Mouse (Mus musculus) hindbrain, embryonic 14.5 days (tissue): ENCODE results near the gene Slc25a21. TPM values are rescaled to one million over a fixed set of nuclear protein-coding genes. Genes with fewer than 3 reads are reported as not detected.

Source experiments
- ATAC-seq: fragments of 200-750 bp; cut with Nextera tagmentation; 2 replicates; pipeline ENCODE4 v1.8.0; 2017; ENCODE audit warnings: moderate number of reproducible peaks, mild to moderate bottlenecking, moderate TSS enrichment, moderate library complexity; ENCODE audit not compliant: low FRiP score
- DNase-seq: peaks from one replicate; pipeline ENCODE4 v3.0.0-alpha.2; 2015; ENCODE audit warnings: low spot score
- H3K27ac ChIP-seq: fragments of 300-500 bp; sonication (generic); 2 replicates; pipeline ENCODE4 v1.5.1; 2014; ENCODE audit warnings: mild to moderate bottlenecking, moderate library complexity
- H3K27me3 ChIP-seq: fragments of 300-500 bp; sonication (generic); 2 replicates; pipeline ENCODE4 v1.6.1; 2014; ENCODE audit warnings: mild to moderate bottlenecking, low read length, mixed read lengths; ENCODE audit not compliant: control insufficient read depth, insufficient read depth
- H3K36me3 ChIP-seq: fragments of 300-500 bp; sonication (generic); replicated peaks from 2 replicates; pipeline ENCODE4 v1.6.1; 2014; ENCODE audit not compliant: control insufficient read depth, insufficient read depth
- H3K4me1 ChIP-seq: fragments of 300-500 bp; sonication (generic); replicated peaks from 2 replicates; pipeline ENCODE4 v1.6.1; 2014; ENCODE audit warnings: antibody characterized with exemption, low read length, mixed read lengths; ENCODE audit not compliant: control insufficient read depth, insufficient read depth
- H3K4me2 ChIP-seq: fragments of 300-500 bp; sonication (generic); replicated peaks from 2 replicates; pipeline ENCODE4 v1.6.1; 2014; ENCODE audit warnings: mild to moderate bottlenecking, moderate library complexity
- H3K4me3 ChIP-seq: fragments of 300-500 bp; sonication (generic); replicated peaks from 2 replicates; pipeline ENCODE4 v1.5.1; 2014; ENCODE audit warnings: mild to moderate bottlenecking, low read length
- H3K9ac ChIP-seq: fragments of 300-500 bp; sonication (generic); 2 replicates; pipeline ENCODE4 v1.6.1; 2014
- H3K9me3 ChIP-seq: fragments of 300-500 bp; sonication (generic); 2 replicates; pipeline ENCODE4 v1.6.1; 2016; ENCODE audit warnings: low read length; ENCODE audit not compliant: control insufficient read depth
- WGBS: fragments of 180-500 bp; shearing (Covaris S2); extraction: QIAGEN DNeasy Blood & Tissue Kit; methylation state at CpG from one replicate; pipeline ENCODE4 v1.1.7; 2014; 5-methylcytosine and 5-hydroxymethylcytosine counted together
- polyA plus RNA-seq: library from polyadenylated mRNA; unstranded; fragments of >200 nt; fragmentation: Nextera tagmentation; extraction: Ambion mirVana; gene quantifications from 2 replicates; pipeline ENCODE4 v1.2.1, GENCODE M21; 2014

The Slc25a21 gene
- polyA plus RNA-seq, 1 experiment from 2014 or later = 0.36 TPM

DNA sequence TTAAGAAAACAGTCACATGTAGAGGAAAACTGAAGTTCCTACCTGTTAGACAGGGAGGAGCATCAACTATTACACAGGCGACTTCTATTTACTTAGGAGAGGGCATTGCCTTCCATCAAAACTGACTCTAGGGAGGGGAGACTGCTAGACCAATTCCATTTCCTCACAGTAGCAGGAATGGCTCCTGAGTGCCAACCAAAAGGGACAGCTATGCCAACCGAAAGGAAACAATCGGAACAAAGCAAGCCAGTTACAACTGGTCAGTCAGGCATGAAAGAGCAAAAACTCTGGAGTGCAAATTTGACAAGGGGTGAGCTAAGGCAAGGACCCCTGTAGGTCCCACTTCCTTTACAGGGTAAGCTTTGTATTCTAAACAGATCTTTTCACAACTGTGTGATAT lies 319.5 kb downstream of the Slc25a21 start:
- no peaks in the 10 kb centered on the region for H3K9me3 ChIP-seq
- DNase-seq (no peak), ATAC-seq (no peak)
- WGBS = 38% methylated on average over 3 of the region's 3 CpGs
- H3K4me1 ChIP-seq = no peaks in the 10 kb centered on the region
- no peaks in the 10 kb centered on the region for H3K36me3 ChIP-seq
- H3K27me3 ChIP-seq = no peaks in the 10 kb centered on the region
- no peak overlapping the region for H3K9ac ChIP-seq
- H3K4me3 ChIP-seq = no peak overlapping the region
- H3K27ac ChIP-seq = no peak overlapping the region
- H3K4me2 ChIP-seq = no peak overlapping the region

DNA sequence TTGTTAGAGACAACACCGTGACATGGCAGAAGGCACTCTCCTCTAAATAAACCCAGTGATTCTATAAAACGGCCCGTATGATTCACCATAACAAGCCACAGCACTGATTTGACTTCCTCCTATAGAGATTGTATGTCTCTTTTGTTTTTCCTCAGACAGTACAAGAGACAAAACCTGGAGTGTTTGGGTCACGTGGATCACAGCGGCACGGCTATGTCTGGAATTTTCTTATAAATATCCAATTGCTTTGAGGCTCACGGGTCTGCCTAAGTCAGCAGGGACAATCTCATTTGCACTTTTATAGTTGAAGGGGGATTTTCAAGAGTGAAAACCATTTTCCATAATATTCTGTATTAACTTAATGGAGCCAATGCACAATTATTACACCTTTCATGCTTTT lies 320.7 kb downstream of the Slc25a21 start:
- WGBS = 31% methylated on average over 7 of the region's 7 CpGs
- no peaks in the 10 kb centered on the region for H3K4me1 ChIP-seq
- peak overlapping the region; percentile 23; the same call in 1 of the 2 replicates for H3K4me2 ChIP-seq
- H3K36me3 ChIP-seq = no peaks in the 10 kb centered on the region
- no peak overlapping the region for H3K27ac ChIP-seq
- no peak overlapping the region for H3K9ac ChIP-seq
- H3K4me3 ChIP-seq = no peak overlapping the region
- ATAC-seq (peak; percentile 64; the same call in 1 of the 2 replicates), DNase-seq (no peak)
- no peaks in the 10 kb centered on the region for H3K9me3 ChIP-seq
- H3K27me3 ChIP-seq = no peaks in the 10 kb centered on the region

DNA sequence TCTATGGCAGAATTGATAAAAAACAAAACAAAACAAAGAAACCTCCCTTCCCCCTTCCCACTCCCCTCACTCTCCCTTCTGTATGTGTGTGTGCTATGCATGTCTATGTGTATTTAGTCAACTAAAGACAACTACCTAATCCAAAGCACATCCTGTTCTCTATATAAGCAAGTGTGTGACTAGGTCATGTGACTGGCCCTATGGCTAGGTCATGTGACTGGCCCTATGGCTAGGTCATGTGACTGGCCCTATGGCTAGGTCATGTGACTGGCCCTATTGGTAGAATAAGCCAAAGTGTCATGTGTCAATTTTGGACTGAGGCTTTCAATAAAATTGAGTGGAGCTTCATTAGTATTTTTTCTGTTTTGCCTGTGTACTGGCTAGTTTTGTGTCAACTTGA lies 324.1 kb downstream of the Slc25a21 start:
- H3K4me1 ChIP-seq = no peaks in the 10 kb centered on the region
- H3K27ac ChIP-seq = no peak overlapping the region
- H3K9ac ChIP-seq = no peak overlapping the region
- H3K4me3 ChIP-seq = no peak overlapping the region
- H3K27me3 ChIP-seq = no peaks in the 10 kb centered on the region
- ATAC-seq (no peak), DNase-seq (no peak)
- H3K4me2 ChIP-seq = no peak overlapping the region
- no peaks in the 10 kb centered on the region for H3K9me3 ChIP-seq
- H3K36me3 ChIP-seq = no peaks in the 10 kb centered on the region

DNA sequence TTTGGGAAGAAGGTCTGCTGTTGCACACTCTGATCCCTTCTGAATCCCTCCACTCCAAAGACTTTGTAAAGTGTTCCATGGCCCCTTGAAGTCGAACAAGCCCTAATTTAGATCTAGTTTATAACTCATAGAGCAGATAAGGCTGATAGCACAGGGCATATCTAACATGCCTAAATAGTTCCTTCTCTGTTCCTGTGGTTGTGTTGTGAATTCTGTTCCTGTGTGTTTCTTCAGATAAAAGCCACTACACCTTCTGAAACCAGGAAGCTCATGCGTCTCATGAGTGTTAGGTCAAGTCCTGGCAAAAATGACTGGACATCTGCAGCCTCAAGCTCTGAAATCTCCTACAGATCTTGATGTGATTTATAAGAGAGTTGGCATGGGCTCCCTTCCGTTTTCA lies 326.7 kb downstream of the Slc25a21 start:
- no peak overlapping the region for H3K4me3 ChIP-seq
- ATAC-seq (no peak), DNase-seq (no peak)
- no peak overlapping the region for H3K9ac ChIP-seq
- no peaks in the 10 kb centered on the region for H3K27me3 ChIP-seq
- H3K4me2 ChIP-seq = no peak overlapping the region
- H3K9me3 ChIP-seq = no peaks in the 10 kb centered on the region
- H3K36me3 ChIP-seq = no peaks in the 10 kb centered on the region
- H3K4me1 ChIP-seq = no peaks in the 10 kb centered on the region
- WGBS = 92% methylated on average over 3 of the region's 3 CpGs
- no peak overlapping the region for H3K27ac ChIP-seq

DNA sequence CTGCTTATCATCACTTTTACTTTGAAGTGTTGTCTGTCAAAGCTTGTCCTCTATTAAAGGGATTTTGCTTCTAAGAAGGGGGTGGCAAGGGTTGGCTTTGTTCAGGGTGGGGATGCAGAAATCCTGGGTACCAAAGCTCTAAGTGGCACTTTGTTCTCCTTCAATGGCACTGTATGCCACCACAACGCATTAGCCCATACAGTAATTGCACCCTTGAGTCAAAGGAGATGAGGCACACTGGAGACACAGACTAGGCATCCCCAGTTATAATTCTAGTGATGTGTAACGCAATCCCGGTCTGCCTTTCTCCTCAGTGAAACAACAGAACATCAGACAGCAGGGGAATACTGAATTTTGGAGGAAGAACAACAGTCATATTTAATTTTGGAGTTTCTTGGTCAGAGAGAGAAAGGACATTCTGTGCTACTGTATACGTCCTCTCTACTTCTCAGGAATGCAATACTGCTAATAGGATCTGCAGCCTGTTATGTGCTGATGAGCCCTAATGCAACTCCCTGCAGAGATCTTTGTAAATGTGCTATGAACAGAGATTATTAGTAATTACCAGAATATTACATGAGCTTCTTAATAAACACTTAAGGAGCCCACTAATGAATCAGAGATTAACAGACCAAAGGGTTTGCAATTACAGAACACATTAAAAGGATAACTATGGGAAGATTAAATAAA lies 333.3 kb downstream of the Slc25a21 start:
- H3K27ac ChIP-seq = no peak overlapping the region
- no peaks in the 10 kb centered on the region for H3K9me3 ChIP-seq
- DNase-seq (no peak), ATAC-seq (peak; percentile 64; the same call in 1 of the 2 replicates)
- no peak overlapping the region for H3K4me3 ChIP-seq
- no peaks in the 10 kb centered on the region for H3K27me3 ChIP-seq
- H3K4me1 ChIP-seq = no peaks in the 10 kb centered on the region
- no peaks in the 10 kb centered on the region for H3K36me3 ChIP-seq
- H3K9ac ChIP-seq = no peak overlapping the region
- H3K4me2 ChIP-seq = no peak overlapping the region
- 78% methylated on average over 4 of the region's 4 CpGs for WGBS

DNA sequence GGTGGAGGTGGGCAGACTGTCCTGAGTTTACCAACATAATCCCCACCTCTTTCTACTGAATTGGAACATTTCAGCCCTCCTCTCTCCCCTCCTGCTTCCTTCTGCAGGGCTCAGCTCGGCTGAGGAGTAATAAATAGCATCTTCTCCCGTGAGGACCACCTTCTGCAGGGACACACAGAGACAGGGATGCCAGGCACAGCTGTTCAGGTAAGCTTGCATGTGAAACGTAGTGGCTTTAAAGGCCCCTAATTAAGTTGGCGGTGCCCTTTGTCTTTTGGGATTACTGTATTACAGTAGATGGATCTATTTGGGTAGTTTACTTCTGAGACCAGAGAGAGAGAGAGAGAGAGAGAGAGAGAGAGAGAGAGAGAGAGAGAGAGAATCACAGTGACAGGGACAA lies 344.6 kb downstream of the Slc25a21 start:
- 29% methylated on average over 4 of the region's 4 CpGs for WGBS
- H3K9me3 ChIP-seq = no peaks in the 10 kb centered on the region
- H3K9ac ChIP-seq = no peak overlapping the region
- ATAC-seq (no peak), DNase-seq (no peak)
- no peaks in the 10 kb centered on the region for H3K36me3 ChIP-seq
- H3K27ac ChIP-seq = no peak overlapping the region
- H3K4me1 ChIP-seq = no peaks in the 10 kb centered on the region; the same call in 1 of the 2 replicates
- H3K4me3 ChIP-seq = no peak overlapping the region
- H3K4me2 ChIP-seq = no peak overlapping the region
- no peaks in the 10 kb centered on the region for H3K27me3 ChIP-seq

DNA sequence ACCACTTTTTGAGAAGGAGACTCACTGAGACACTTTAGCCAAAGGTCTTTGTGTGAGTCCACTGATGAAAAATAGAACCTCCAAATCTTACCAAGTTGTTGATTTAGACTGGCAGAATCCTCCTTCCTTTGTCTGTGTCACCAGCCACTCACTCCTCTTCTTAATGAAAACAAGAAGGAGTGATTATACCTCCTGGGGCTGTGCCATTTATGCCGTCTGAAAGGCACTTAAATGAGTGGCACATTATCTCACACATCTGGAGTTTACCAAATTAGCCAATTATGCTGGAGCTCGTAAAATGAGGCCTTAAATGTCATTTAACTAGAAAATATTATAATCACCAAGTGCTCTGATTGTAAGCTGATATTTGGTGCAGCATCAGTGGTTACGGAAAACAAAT lies 345.8 kb downstream of the Slc25a21 start:
- H3K4me1 ChIP-seq = no peaks in the 10 kb centered on the region; the same call in 1 of the 2 replicates
- no peak for ATAC-seq
- DNase-seq = no peak
- no peak overlapping the region for H3K27ac ChIP-seq
- no peak overlapping the region for H3K9ac ChIP-seq
- no peaks in the 10 kb centered on the region for H3K36me3 ChIP-seq
- WGBS = 40% methylated on average over 3 of the region's 3 CpGs
- no peaks in the 10 kb centered on the region for H3K27me3 ChIP-seq
- H3K4me2 ChIP-seq = no peak overlapping the region
- H3K9me3 ChIP-seq = no peaks in the 10 kb centered on the region
- no peak overlapping the region for H3K4me3 ChIP-seq

DNA sequence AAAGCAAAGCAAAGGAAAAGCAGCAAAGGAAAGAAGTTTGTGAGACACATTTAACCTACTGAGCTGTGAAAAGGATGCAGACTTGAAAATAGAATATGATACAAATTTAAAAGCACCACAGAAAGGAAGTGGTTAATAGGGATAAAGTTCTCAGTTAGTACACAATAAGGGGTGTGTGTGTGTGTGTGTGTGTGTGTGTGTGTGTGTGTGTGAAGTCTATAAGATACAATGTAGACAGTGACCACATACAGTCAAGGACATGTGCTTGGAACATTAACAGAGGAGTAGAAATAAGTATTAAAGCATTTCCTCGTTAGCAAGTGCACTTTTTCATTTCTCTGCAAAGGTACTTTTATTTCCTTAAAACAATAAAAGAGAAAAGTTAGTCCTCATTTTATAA lies 367.3 kb downstream of the Slc25a21 start:
- Histone ChIP-seq H3K9ac (no peak overlapping the region), H3K4me2 (no peak overlapping the region), H3K4me1 (no peaks in the 10 kb centered on the region), H3K27ac (no peak overlapping the region), H3K27me3 (no peaks in the 10 kb centered on the region), H3K36me3 (no peaks in the 10 kb centered on the region), H3K9me3 (no peaks in the 10 kb centered on the region), H3K4me3 (no peak overlapping the region)
- ATAC-seq (no peak), DNase-seq (no peak)
- whole genome bisulfite sequencing = 70% methylated on average over 1 of the region's 1 CpGs

DNA sequence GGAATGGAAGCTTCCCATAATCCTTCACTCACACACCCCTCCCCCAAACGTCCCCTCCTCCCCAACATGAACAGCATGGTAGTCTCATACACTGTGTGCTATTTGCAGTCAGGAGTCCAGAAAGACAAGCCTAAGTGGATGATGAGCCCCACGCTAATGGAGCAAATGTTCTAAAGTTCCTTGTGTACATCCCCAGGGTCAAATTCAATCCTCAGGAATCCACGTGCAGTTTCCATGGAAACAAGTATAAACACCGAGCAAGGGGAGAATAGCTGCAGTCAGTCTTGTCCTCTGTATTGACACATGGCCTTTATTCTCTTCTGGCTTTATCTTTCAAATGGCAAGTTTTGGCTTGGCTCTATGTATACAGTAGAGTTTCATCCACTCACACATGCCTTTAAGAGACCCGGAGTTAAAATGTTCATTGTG lies 367.8 kb downstream of the Slc25a21 start:
- H3K4me1 ChIP-seq = no peaks in the 10 kb centered on the region
- 11% methylated on average over 5 of the region's 5 CpGs for WGBS
- no peaks in the 10 kb centered on the region for H3K9me3 ChIP-seq
- H3K4me3 ChIP-seq = no peak overlapping the region
- ATAC-seq (peak; percentile 90), DNase-seq (peak; percentile 68)
- no peak overlapping the region for H3K27ac ChIP-seq
- H3K27me3 ChIP-seq = no peaks in the 10 kb centered on the region
- H3K36me3 ChIP-seq = no peaks in the 10 kb centered on the region
- H3K9ac ChIP-seq = no peak overlapping the region
- peak overlapping the region; percentile 20 for H3K4me2 ChIP-seq
